Mouse (Mus musculus): Measurements from ENCODE around the gene Clcn6. TPM values are rescaled to one million over a fixed set of nuclear protein-coding genes. Genes with fewer than 3 reads are reported as not detected.
A peak's percentile ranks its signal among the peaks of the same experiment; 100 is the strongest.
"Not testable (repeated sequence)": the region's sequence is repeated elsewhere in the genome, so short reads cannot be mapped to it uniquely, and the experiment has no call there.

Gene Clcn6
- polyA plus RNA-seq, 1 experiment = 0.11 TPM

GRCm38 (mm10) chr4:148046450-148047031 is 7.9 kb upstream of the Clcn6 start:
- peaks cover 95% of the 10 kb centered on the region for H3K36me3 ChIP-seq (ENCODE audit: control insufficient read depth)

DNA sequence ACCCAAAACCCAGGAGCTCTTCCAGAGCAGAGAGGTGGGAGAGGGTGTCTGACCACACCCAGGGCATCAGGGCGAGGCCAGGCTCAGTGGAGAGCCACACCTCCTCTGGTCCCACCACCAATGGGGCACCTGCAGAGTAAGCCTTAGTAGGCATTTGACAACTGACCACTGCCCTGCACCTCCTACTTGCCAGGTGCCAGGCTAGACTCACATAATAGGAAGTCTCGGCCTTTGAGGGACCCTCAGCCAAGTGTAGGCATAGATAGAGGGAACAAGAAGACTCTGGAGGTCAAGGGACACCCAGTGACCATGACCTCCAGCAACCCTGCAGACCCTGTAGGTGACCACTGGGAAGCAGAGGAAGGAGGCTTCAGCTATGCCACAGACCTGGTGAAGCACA is 5.5 kb upstream of the Clcn6 start:
- H3K36me3 ChIP-seq (ENCODE audit: control insufficient read depth) = peaks cover 71% of the 10 kb centered on the region
- H3K9me3 ChIP-seq (ENCODE audit: control insufficient read depth, low read length) = no peaks in the 10 kb centered on the region
- H3K4me1 ChIP-seq (ENCODE audit: control insufficient read depth) = peaks cover 98% of the 10 kb centered on the region
- no peaks in the 10 kb centered on the region for H3K27me3 ChIP-seq (ENCODE audit: control insufficient read depth)
- H3K4me3 ChIP-seq (replicated peaks) = peak overlapping the region; percentile 44
- no peak for TF ChIP-seq GATA1 (IDR thresholded peaks at IDR 0.05; ENCODE audit: low read length)
- TF ChIP-seq TAL1 (IDR thresholded peaks at IDR 0.05; ENCODE audit: low read length) = no peak

More at GRCm38 (mm10) chr4:148046450-148047031, 7.9 kb upstream of the Clcn6 start:
- Histone ChIP-seq H3K4me3 (replicated peaks) (peak overlapping the region; percentile 40), H3K4me1 (ENCODE audit: control insufficient read depth) (peaks cover 92% of the 10 kb centered on the region), H3K9me3 (ENCODE audit: control insufficient read depth, low read length) (no peaks in the 10 kb centered on the region), H3K27me3 (ENCODE audit: control insufficient read depth) (no peaks in the 10 kb centered on the region)
- TF ChIP-seq TAL1 (IDR thresholded peaks at IDR 0.05; ENCODE audit: low read length) (peak; percentile 79), GATA1 (IDR thresholded peaks at IDR 0.05; ENCODE audit: low read length) (peak; percentile 73)

DNA sequence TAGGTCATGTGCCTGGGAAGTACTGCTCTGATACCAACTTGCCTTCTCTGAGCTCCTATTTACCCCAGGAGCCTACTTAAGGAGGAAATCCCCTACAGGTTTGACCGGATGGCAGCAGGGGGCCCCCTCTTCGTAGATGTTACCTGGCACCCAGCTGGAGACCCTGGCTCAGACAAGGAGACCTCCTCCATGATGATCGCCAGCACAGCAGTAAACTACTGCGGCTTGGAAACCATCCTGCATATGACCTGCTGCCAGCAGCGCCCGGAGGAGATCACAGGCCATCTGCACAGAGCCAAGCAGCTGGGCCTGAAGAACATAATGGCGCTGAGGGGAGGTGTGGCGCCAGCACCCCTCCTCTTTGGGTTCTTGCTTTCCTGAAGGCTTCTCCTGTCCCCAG is 4.7 kb upstream of the Clcn6 start:
- Histone ChIP-seq H3K4me3 (replicated peaks) (peak overlapping the region; percentile 88), H3K36me3 (ENCODE audit: control insufficient read depth) (peaks cover 63% of the 10 kb centered on the region), H3K4me1 (ENCODE audit: control insufficient read depth) (peaks cover 95% of the 10 kb centered on the region)
- H3K27me3 ChIP-seq (ENCODE audit: control insufficient read depth); H3K9me3 ChIP-seq (ENCODE audit: control insufficient read depth, low read length): not testable (repeated sequence)

DNA sequence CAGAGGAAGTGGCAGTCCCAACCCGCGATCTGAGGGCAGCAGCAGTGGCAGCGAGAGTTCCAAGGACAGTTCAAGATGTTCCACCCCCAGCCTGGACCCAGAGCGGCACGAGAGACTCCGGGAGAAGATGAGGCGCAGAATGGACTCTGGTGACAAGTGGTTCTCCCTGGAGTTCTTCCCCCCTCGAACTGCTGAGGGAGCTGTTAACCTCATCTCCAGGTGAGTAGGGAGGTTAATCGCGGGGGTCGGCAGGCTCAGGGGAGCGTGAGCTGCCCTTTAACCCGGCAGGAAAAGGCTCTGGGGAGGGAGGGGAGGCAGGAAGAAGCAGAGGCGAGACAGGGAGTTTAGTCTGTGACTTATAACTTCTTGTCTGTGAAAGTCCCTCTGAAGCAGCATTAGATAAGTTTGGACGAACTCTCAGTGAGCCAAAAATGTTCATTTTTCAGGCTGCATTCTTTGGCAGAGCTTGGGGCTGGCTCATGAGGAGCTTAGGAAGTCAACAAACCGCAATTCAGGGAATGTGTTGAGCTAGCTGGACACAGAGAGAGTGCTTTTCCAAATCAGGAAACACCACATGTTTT is 3.1 kb upstream of the Clcn6 start:
- H3K4me3 ChIP-seq (replicated peaks) = peak overlapping the region; percentile 88
- H3K9me3 ChIP-seq (ENCODE audit: control insufficient read depth, low read length) = no peaks in the 10 kb centered on the region
- H3K27me3 ChIP-seq (ENCODE audit: control insufficient read depth) = no peaks in the 10 kb centered on the region
- peaks cover 89% of the 10 kb centered on the region for H3K4me1 ChIP-seq (ENCODE audit: control insufficient read depth)
- no peak for TF ChIP-seq GATA1 (IDR thresholded peaks at IDR 0.05; ENCODE audit: low read length)
- no peak for TF ChIP-seq TAL1 (IDR thresholded peaks at IDR 0.05; ENCODE audit: low read length)
- H3K36me3 ChIP-seq (ENCODE audit: control insufficient read depth) = peaks cover 47% of the 10 kb centered on the region

- TF ChIP-seq GATA1 (IDR thresholded peaks at IDR 0.05; ENCODE audit: low read length) (no peak), TAL1 (IDR thresholded peaks at IDR 0.05; ENCODE audit: low read length) (no peak)
- no peaks in the 10 kb centered on the region for H3K27me3 ChIP-seq (ENCODE audit: control insufficient read depth)
- no peaks in the 10 kb centered on the region for H3K9me3 ChIP-seq (ENCODE audit: control insufficient read depth, low read length)
- H3K4me1 ChIP-seq (ENCODE audit: control insufficient read depth) = peaks cover 83% of the 10 kb centered on the region
- peaks cover 42% of the 10 kb centered on the region for H3K36me3 ChIP-seq (ENCODE audit: control insufficient read depth)
- H3K4me3 ChIP-seq (replicated peaks) = peak overlapping the region; percentile 88
Measured at GRCm38 (mm10) chr4:148040933-148041610, 2.5 kb upstream of the Clcn6 start.

GRCm38 (mm10) chr4:148040029-148040830 is 1.6 kb upstream of the Clcn6 start:
- Histone ChIP-seq H3K36me3 (ENCODE audit: control insufficient read depth) (peaks cover 33% of the 10 kb centered on the region), H3K27me3 (ENCODE audit: control insufficient read depth) (no peaks in the 10 kb centered on the region), H3K4me1 (ENCODE audit: control insufficient read depth) (peaks cover 74% of the 10 kb centered on the region), H3K4me3 (replicated peaks) (peak overlapping the region; percentile 88), H3K9me3 (ENCODE audit: control insufficient read depth, low read length) (no peaks in the 10 kb centered on the region)
- TF ChIP-seq TAL1 (IDR thresholded peaks at IDR 0.05; ENCODE audit: low read length) = no peak
- no peak for TF ChIP-seq GATA1 (IDR thresholded peaks at IDR 0.05; ENCODE audit: low read length)

DNA sequence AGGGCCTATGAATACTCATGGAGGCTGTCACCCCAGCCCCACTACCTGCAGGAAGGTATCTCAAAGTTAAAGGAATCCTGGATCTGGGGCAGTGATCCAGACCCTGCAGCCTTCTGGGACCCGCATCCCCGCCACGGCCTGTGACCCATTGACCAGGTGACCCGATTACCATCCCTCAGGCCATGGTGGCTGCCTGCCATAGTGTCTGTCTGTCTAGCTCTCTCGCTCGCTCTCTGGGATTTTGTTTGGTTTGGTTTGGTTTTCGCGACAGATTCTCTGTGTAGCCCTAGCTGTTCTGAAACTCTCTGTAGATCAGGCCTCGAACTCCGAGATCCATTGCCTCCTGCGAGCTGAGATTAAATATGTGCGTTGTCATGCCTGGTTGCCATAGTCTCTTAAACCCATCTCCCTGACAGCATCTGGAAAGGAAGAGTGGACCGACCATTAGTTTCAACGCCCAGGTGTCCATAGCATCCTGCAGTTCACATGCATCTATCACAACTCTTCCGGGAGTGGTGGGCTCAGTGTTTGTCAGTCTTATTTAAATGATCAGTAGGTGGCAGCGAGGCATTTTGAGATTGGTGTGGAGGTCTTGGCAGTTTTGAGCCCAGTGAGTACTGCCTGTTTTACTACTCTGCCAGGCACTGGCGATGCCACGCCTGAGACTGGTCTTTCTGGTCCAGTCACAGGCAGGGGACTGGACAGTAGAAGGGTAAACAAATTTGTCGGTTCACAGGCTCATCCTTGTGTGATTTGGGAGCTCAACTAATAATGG is 820 bp upstream of the Clcn6 start:
- Histone ChIP-seq H3K4me3 (replicated peaks) (peak overlapping the region; percentile 88), H3K9me3 (ENCODE audit: control insufficient read depth, low read length) (no peaks in the 10 kb centered on the region), H3K27me3 (ENCODE audit: control insufficient read depth) (no peaks in the 10 kb centered on the region), H3K4me1 (ENCODE audit: control insufficient read depth) (peaks cover 66% of the 10 kb centered on the region), H3K36me3 (ENCODE audit: control insufficient read depth) (peaks cover 26% of the 10 kb centered on the region)
- TF ChIP-seq TAL1 (IDR thresholded peaks at IDR 0.05; ENCODE audit: low read length) (no peak), GATA1 (IDR thresholded peaks at IDR 0.05; ENCODE audit: low read length) (no peak)

DNA sequence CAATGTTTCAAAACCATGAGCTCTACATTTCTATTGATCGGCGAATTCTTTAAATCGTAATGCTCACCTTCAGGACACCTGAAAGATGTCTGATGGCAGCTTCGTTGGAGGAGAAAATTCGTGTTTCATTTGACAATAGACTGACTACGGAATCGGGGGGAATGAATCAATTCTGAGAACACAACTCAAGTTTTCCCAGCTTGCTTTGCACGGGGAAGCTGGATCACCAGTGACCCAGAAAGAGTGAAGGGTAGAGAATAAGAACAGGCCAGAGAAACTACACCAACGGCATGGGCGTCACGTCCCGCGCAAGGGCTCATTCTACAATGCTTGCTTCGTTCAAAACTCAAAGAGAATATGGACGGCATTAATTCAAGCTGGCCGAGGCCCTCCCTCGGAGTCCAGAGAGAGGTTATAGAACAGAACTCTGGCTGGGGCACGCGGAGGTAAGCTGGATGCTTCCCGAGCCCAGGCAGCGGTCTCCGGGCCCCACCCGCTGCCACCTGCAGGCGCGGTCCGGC is 482 bp downstream of the Clcn6 start:
- TF ChIP-seq TAL1 (IDR thresholded peaks at IDR 0.05; ENCODE audit: low read length) = no peak
- no peak for TF ChIP-seq GATA1 (IDR thresholded peaks at IDR 0.05; ENCODE audit: low read length)
- no peaks in the 10 kb centered on the region for H3K9me3 ChIP-seq (ENCODE audit: control insufficient read depth, low read length)
- peaks cover 16% of the 10 kb centered on the region for H3K36me3 ChIP-seq (ENCODE audit: control insufficient read depth)
- H3K4me3 ChIP-seq (replicated peaks) = peak overlapping the region; percentile 88
- no peaks in the 10 kb centered on the region for H3K27me3 ChIP-seq (ENCODE audit: control insufficient read depth)
- H3K4me1 ChIP-seq (ENCODE audit: control insufficient read depth) = peaks cover 55% of the 10 kb centered on the region

Data from erythroblast, embryonic 14.5 days (primary cell).